ENCODE assay signal across 9 mouse cellular contexts in the genomic region with DNA sequence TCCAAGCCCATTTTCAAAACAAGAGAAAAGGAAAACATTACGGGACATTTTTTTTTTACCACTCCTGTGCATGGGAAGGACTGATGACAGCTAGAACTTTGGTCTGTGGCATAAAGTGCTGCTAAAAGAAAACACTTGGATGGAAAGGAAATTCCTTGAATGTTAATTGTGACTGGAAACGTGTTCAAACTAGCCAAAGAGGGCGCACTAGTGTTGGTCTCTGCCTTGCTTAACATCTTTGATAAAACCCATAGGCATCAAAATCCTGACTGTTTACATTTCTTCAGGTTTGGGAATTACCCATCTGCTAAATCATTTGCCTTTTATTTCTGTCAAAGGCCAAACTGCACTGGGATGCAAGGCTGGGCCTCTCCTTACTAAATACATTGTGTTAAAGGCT. TPM values are rescaled to one million over a fixed set of nuclear protein-coding genes. Genes with fewer than 3 reads are reported as not detected.
DNase-seq lines count a peak whose midpoint lies in the region; ATAC-seq and TF ChIP-seq lines count a peak whose summit lies in the region.
"Had no signal": no experiment of that assay in that cellular context is flagged by ENCODE, and none has a peak within 500 bp of the region (broad histone marks: within the 10 kb centered on the region; RNA-seq: fewer than 3 reads in every experiment).

No protein-coding gene starts in this region.

- 26% methylated on average over 3 of the region's 3 CpGs for WGBS in kidney, embryonic 15.5 days
- 29% methylated on average over 3 of the region's 3 CpGs for WGBS in embryonic facial prominence, embryonic 12.5 days
- 35% methylated on average over 3 of the region's 3 CpGs for whole genome bisulfite sequencing in forebrain, postnatal 0 days
- WGBS in midbrain, embryonic 14.5 days: 44% methylated on average over 3 of the region's 3 CpGs
- WGBS in cerebellum, adult 2 months: 89% methylated on average over 3 of the region's 3 CpGs

- H3K9ac ChIP-seq in kidney, embryonic 15.5 days: peak overlapping the region; percentile 64
- H3K9ac ChIP-seq in embryonic facial prominence, embryonic 12.5 days: no peak overlapping the region
- H3K9ac ChIP-seq in forebrain, postnatal 0 days: no peak overlapping the region
- H3K9ac ChIP-seq in midbrain, embryonic 14.5 days (replicated peaks; ENCODE audit: low read length): no peak overlapping the region

- ATAC-seq in kidney, embryonic 15.5 days (replicated peaks; ENCODE audit: low FRiP score): no peak
- ATAC-seq in embryonic facial prominence, embryonic 12.5 days (ENCODE audit: insufficient number of reproducible peaks, insufficient read depth, low FRiP score, low TSS enrichment): no peak
- no peak for ATAC-seq in forebrain, postnatal 0 days
- ATAC-seq in midbrain, embryonic 14.5 days (ENCODE audit: low FRiP score, low TSS enrichment): no peak

- H3K4me3 ChIP-seq in kidney, embryonic 15.5 days (replicated peaks): peak overlapping the region; percentile 65
- no peak overlapping the region for H3K4me3 ChIP-seq in embryonic facial prominence, embryonic 12.5 days
- H3K4me3 ChIP-seq in forebrain, postnatal 0 days (ENCODE audit: low read depth, low read length): peak overlapping the region; percentile 46; the same call in 1 of the 2 replicates
- no peak overlapping the region for H3K4me3 ChIP-seq in midbrain, embryonic 14.5 days (replicated peaks; ENCODE audit: low read depth, low read length)
- no peak overlapping the region for H3K4me3 ChIP-seq in cerebellum, adult 2 months (replicated peaks; ENCODE audit: insufficient read depth, low read depth, low read length)

- TF ChIP-seq CTCF in forebrain, postnatal 0 days (IDR thresholded peaks at IDR 0.05; ENCODE audit: low read depth): peak; percentile 38
- TF ChIP-seq CTCF in cerebellum, adult 2 months (IDR thresholded peaks at IDR 0.05; ENCODE audit: borderline replicate concordance, insufficient read depth, low read depth, low read length): no peak

- H3K4me2 ChIP-seq in kidney, embryonic 15.5 days: peak overlapping the region; percentile 91
- H3K4me2 ChIP-seq in embryonic facial prominence, embryonic 12.5 days (replicated peaks): peak overlapping the region; percentile 81
- peak overlapping the region; percentile 86 for H3K4me2 ChIP-seq in forebrain, postnatal 0 days (ENCODE audit: low read depth)
- H3K4me2 ChIP-seq in midbrain, embryonic 14.5 days (ENCODE audit: low read length): no peak overlapping the region

- H3K27ac ChIP-seq in kidney, embryonic 15.5 days: peak overlapping the region; percentile 85
- H3K27ac ChIP-seq in embryonic facial prominence, embryonic 12.5 days: no peak overlapping the region
- H3K27ac ChIP-seq in forebrain, postnatal 0 days (ENCODE audit: low read depth, low read length): no peak overlapping the region
- H3K27ac ChIP-seq in midbrain, embryonic 14.5 days (replicated peaks; ENCODE audit: low read depth, low read length): no peak overlapping the region
- no peak overlapping the region for H3K27ac ChIP-seq in cerebellum, adult 2 months (ENCODE audit: insufficient read depth, low read length)

- no peak for TF ChIP-seq POLR2A in cerebellum, adult 2 months (IDR thresholded peaks at IDR 0.05; ENCODE audit: borderline replicate concordance, insufficient read depth, low read length)

- H3K9me3 ChIP-seq in kidney, embryonic 15.5 days (replicated peaks): no peaks in the 10 kb centered on the region
- no peaks in the 10 kb centered on the region for H3K9me3 ChIP-seq in embryonic facial prominence, embryonic 12.5 days
- H3K9me3 ChIP-seq in forebrain, postnatal 0 days (ENCODE audit: low read length): no peaks in the 10 kb centered on the region
- H3K9me3 ChIP-seq in midbrain, embryonic 14.5 days (ENCODE audit: control insufficient read depth, low read length): no peaks in the 10 kb centered on the region

- H3K36me3 ChIP-seq in kidney, embryonic 15.5 days: no peaks in the 10 kb centered on the region
- no peaks in the 10 kb centered on the region for H3K36me3 ChIP-seq in embryonic facial prominence, embryonic 12.5 days
- H3K36me3 ChIP-seq in forebrain, postnatal 0 days (ENCODE audit: insufficient read depth): no peaks in the 10 kb centered on the region
- no peaks in the 10 kb centered on the region for H3K36me3 ChIP-seq in midbrain, embryonic 14.5 days (ENCODE audit: control insufficient read depth, insufficient read depth, low read length)
- H3K36me3 ChIP-seq: G1E had no signal

- H3K27me3 ChIP-seq in kidney, embryonic 15.5 days: peaks cover 29% of the 10 kb centered on the region
- H3K27me3 ChIP-seq in embryonic facial prominence, embryonic 12.5 days: peaks cover 37% of the 10 kb centered on the region
- peaks cover 24% of the 10 kb centered on the region for H3K27me3 ChIP-seq in forebrain, postnatal 0 days (ENCODE audit: insufficient read depth, low read length)
- peaks cover 40% of the 10 kb centered on the region for H3K27me3 ChIP-seq in midbrain, embryonic 14.5 days (ENCODE audit: control insufficient read depth, insufficient read depth, low read length)
- peaks cover 2% of the 10 kb centered on the region; the same call in 1 of the 2 replicates for H3K27me3 ChIP-seq in cerebellum, adult 2 months (ENCODE audit: control insufficient read depth, insufficient read depth, low read length)

- peaks cover 44% of the 10 kb centered on the region for H3K4me1 ChIP-seq in kidney, embryonic 15.5 days
- peaks cover 24% of the 10 kb centered on the region for H3K4me1 ChIP-seq in embryonic facial prominence, embryonic 12.5 days
- 0 out of 2 replicates have a peak, but pooled peaks cover 3% of the 10 kb centered on the region for H3K4me1 ChIP-seq in forebrain, postnatal 0 days (ENCODE audit: insufficient read depth)
- H3K4me1 ChIP-seq in midbrain, embryonic 14.5 days (ENCODE audit: control insufficient read depth, insufficient read depth, low read length): peaks cover 13% of the 10 kb centered on the region; the same call in 1 of the 2 replicates
- H3K4me1 ChIP-seq in cerebellum, adult 2 months (ENCODE audit: control insufficient read depth, insufficient read depth, low read length): peaks cover 2% of the 10 kb centered on the region; the same call in 1 of the 2 replicates

- no peak for DNase-seq in kidney, postnatal 10 days
- DNase-seq in forebrain, postnatal 0 days: no peak
- DNase-seq in midbrain, embryonic 14.5 days: peak; percentile 39
- no peak for DNase-seq in adrenal gland, postnatal 36 days
- no peak for DNase-seq in adrenal gland, postnatal 25 days
- DNase-seq in cerebellum, adult 2 months: no peak

RNA-seq across cellular contexts. Expression of a gene that starts 2.2 kb away (rescaled TPM):
- 19.8 and 20.4 TPM in 2 replicates for polyA plus RNA-seq in kidney, embryonic 15.5 days (2015; fragmentation: Nextera tagmentation; extraction: Ambion mirVana)
- 3.5 and 3.7 TPM in 2 replicates for polyA plus RNA-seq in embryonic facial prominence, embryonic 12.5 days (2016; fragmentation: Nextera tagmentation; extraction: Ambion mirVana)
- 3.3 and 5.2 TPM in 2 replicates for total RNA-seq in forebrain, postnatal 0 days (2014; rRNA removed)
- 1.3 and 2.3 TPM in 2 replicates for polyA plus RNA-seq in forebrain, postnatal 0 days (2015; fragmentation: Nextera tagmentation; extraction: Ambion mirVana)
- 2.7 and 2.8 TPM in 2 replicates for polyA plus RNA-seq in midbrain, embryonic 14.5 days (2014; fragmentation: Nextera tagmentation; extraction: Ambion mirVana)
- 1 to 10 TPM; 3.4 to 8.0 TPM for total RNA-seq in adrenal gland, postnatal 36 days (2021)
- 9.1 and 12.5 TPM in 2 replicates for total RNA-seq in adrenal gland, postnatal 25 days (2021)
- 0.70 and 0.73 TPM in 2 replicates for polyA plus RNA-seq in cerebellum, adult 2 months (2012; rRNA removed)
- total RNA-seq: G1E had no signal
- polyA plus RNA-seq: G1E had no signal

Comparison
In these comparisons a context has a peak if more than half of its experiments do, and no peak if none do; other contexts are left out.
1. H3K4me3 ChIP-seq: peak in kidney, embryonic 15.5 days (single experiment) and forebrain, postnatal 0 days (single experiment); none in embryonic facial prominence, embryonic 12.5 days (single experiment), midbrain, embryonic 14.5 days (single experiment) and cerebellum, adult 2 months (single experiment).